Mouse (Mus musculus) lung, embryonic 16.5 days (tissue): ENCODE data around the gene Fgfr2. TPM values are rescaled to one million over a fixed set of nuclear protein-coding genes. Genes with fewer than 3 reads are reported as not detected.

Experiments
- ATAC-seq: fragments of 200-750 bp; cut with Nextera tagmentation; 2 replicates; pipeline ENCODE4 v1.8.0; 2017; ENCODE audit warnings: low read depth, mild to moderate bottlenecking, moderate library complexity
- H3K27ac ChIP-seq: fragments of 300-500 bp; sonication (generic); 2 replicates; pipeline ENCODE4 v1.5.1; 2014; ENCODE audit warnings: mild to moderate bottlenecking, control low read depth, low read length
- H3K27me3 ChIP-seq: fragments of 300-500 bp; sonication (generic); 2 replicates; pipeline ENCODE4 v1.6.1; 2014; ENCODE audit warnings: low read depth, low read length, mixed read lengths; ENCODE audit not compliant: control insufficient read depth, insufficient read depth
- H3K36me3 ChIP-seq: fragments of 300-500 bp; sonication (generic); 2 replicates; pipeline ENCODE4 v1.6.1; 2014; ENCODE audit warnings: low read length; ENCODE audit not compliant: control insufficient read depth, insufficient read depth
- H3K4me1 ChIP-seq: fragments of 300-500 bp; sonication (generic); replicated peaks from 2 replicates; pipeline ENCODE4 v1.6.1; 2014; ENCODE audit warnings: low read length, mixed read lengths; ENCODE audit not compliant: control insufficient read depth, insufficient read depth
- H3K4me2 ChIP-seq: fragments of 300-500 bp; sonication (generic); 2 replicates; pipeline ENCODE4 v1.6.1; 2014; ENCODE audit warnings: low read depth, low read length, control low read depth
- H3K4me3 ChIP-seq: fragments of 300-500 bp; sonication (generic); 2 replicates; pipeline ENCODE4 v1.5.1; 2014; ENCODE audit warnings: mild to moderate bottlenecking, low read length, control low read depth
- H3K9ac ChIP-seq: fragments of 300-500 bp; sonication (generic); 2 replicates; pipeline ENCODE4 v1.6.1; 2014; ENCODE audit warnings: low read length, control low read depth
- H3K9me3 ChIP-seq: fragments of 300-500 bp; sonication (generic); 2 replicates; pipeline ENCODE4 v1.6.1; 2016; ENCODE audit warnings: low read length; ENCODE audit not compliant: control insufficient read depth
- WGBS: fragments of 180-500 bp; shearing (Covaris S2); extraction: QIAGEN DNeasy Blood & Tissue Kit; methylation state at CpG from one replicate; pipeline ENCODE4 v1.1.7; 2014; 5-methylcytosine and 5-hydroxymethylcytosine counted together
- polyA plus RNA-seq: library from polyadenylated mRNA; unstranded; fragments of >200 nt; fragmentation: Nextera tagmentation; extraction: Ambion mirVana; gene quantifications from 2 replicates; pipeline ENCODE4 v1.2.1, GENCODE M21; 2015

Gene Fgfr2
- polyA plus RNA-seq, 1 experiment from 2014 or later = 175 TPM

DNA sequence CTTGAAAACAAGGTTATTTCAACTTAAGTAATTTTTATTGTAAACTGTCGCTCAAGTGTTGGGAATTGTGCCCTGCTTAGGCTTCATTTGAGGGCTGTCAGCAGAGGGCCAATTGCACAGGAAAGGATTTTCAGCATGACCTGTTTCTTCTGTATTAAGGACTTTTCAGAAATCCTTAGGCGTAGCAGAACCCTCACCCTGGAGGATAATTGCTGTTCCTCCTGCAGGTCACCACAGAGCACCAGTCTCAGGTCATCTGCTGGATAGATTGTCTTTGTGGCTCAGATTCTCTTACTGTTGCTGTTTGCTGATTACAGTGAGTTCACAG is 2227.6 kb downstream of the Fgfr2 start:
- no peaks in the 10 kb centered on the region for H3K4me1 ChIP-seq
- 90% methylated on average over 2 of the region's 2 CpGs for WGBS
- no peak overlapping the region for H3K9ac ChIP-seq
- H3K36me3 ChIP-seq = peaks cover 11% of the 10 kb centered on the region
- ATAC-seq = no peak
- H3K27ac ChIP-seq = no peak overlapping the region
- no peaks in the 10 kb centered on the region for H3K27me3 ChIP-seq
- no peak overlapping the region for H3K4me3 ChIP-seq
- H3K9me3 ChIP-seq = no peaks in the 10 kb centered on the region
- no peak overlapping the region for H3K4me2 ChIP-seq

- no peak overlapping the region for H3K4me2 ChIP-seq
- WGBS = 80% methylated on average over 9 of the region's 9 CpGs
- no peak for ATAC-seq
- no peak overlapping the region for H3K4me3 ChIP-seq
- no peak overlapping the region for H3K9ac ChIP-seq
- no peak overlapping the region for H3K27ac ChIP-seq
- peaks cover 10% of the 10 kb centered on the region; the same call in 1 of the 2 replicates for H3K36me3 ChIP-seq
- no peaks in the 10 kb centered on the region for H3K27me3 ChIP-seq
- H3K4me1 ChIP-seq = no peaks in the 10 kb centered on the region
- H3K9me3 ChIP-seq = no peaks in the 10 kb centered on the region
Observed at GRCm38 (mm10) chr7:130894931-130895617, 2228.1 kb downstream of the Fgfr2 start.

GRCm38 (mm10) chr7:130892973-130893372 is 2230.2 kb downstream of the Fgfr2 start:
- Histone ChIP-seq H3K27me3 (no peaks in the 10 kb centered on the region), H3K36me3 (peaks cover 7% of the 10 kb centered on the region; the same call in 1 of the 2 replicates), H3K4me3 (no peak overlapping the region), H3K9ac (no peak overlapping the region), H3K27ac (no peak overlapping the region), H3K4me1 (no peaks in the 10 kb centered on the region), H3K4me2 (no peak overlapping the region), H3K9me3 (no peaks in the 10 kb centered on the region)
- WGBS = 70% methylated on average over 6 of the region's 6 CpGs
- ATAC-seq = no peak

DNA sequence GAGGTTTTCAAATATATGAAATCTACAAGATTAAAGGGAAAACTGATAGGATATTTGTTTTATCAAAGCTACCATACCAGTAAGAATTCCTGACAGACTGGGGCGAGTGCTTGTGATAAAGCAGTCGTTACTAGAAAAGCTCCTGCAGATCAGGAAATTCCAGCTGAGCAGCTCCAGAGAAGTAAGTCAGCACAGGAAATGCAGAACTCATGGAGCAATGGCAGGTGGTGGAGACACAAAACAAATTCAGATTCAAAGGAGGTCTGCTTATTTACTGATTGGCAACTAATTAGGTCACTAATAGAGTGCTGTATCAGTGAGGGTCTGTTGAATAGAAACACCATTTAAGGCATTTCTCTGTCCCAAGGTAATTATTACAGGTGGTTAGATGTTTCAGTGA is 2232.3 kb downstream of the Fgfr2 start:
- Histone ChIP-seq H3K27ac (no peak overlapping the region), H3K9ac (no peak overlapping the region), H3K36me3 (peaks cover 4% of the 10 kb centered on the region; the same call in 1 of the 2 replicates), H3K9me3 (no peaks in the 10 kb centered on the region), H3K27me3 (no peaks in the 10 kb centered on the region), H3K4me3 (no peak overlapping the region), H3K4me1 (no peaks in the 10 kb centered on the region), H3K4me2 (no peak overlapping the region)
- WGBS = 19% methylated on average over 2 of the region's 2 CpGs
- ATAC-seq = no peak

DNA sequence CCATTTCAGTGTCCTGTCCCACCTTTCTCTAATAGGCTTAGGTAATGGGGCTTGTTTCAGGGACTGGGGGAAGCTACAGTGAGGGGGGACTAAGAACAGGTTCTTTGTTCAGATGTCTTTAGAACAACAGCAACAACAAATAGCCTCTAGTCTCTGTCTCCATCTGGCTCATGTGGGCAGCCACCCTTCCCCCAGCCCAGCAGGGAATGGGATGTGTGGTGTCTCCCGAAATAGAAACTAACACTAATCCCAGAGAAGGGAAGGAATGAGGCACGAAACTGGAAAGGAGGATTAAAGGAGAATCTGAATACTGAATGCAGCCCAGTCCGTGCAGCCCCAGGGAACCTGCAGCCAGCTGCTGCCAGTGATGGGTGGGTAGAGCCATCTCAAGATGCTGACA is 2235.2 kb downstream of the Fgfr2 start:
- Histone ChIP-seq H3K4me3 (no peak overlapping the region), H3K9ac (no peak overlapping the region), H3K9me3 (no peaks in the 10 kb centered on the region), H3K4me2 (no peak overlapping the region), H3K27ac (no peak overlapping the region), H3K4me1 (no peaks in the 10 kb centered on the region), H3K27me3 (no peaks in the 10 kb centered on the region), H3K36me3 (peaks cover 12% of the 10 kb centered on the region)
- 45% methylated on average over 3 of the region's 3 CpGs for WGBS
- ATAC-seq = no peak

DNA sequence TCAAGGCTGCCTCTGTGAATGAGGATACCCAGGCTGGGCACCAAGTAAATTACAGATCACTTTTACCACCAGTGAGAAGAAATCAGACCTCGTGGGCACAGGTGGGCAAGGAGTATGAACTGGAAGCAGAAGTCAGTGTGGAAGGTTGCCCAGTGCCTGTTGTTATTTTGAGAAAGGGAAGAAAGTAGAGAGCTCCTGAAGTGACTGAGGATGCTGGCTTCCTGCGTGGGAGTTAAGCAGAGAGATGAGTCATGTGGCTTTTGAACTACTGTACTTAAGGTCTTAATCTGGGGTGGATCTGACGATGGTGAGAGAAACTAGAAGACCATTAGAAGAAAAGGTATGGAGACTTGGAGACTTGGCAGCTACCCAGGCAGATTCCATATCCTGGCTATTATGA is 2236.9 kb downstream of the Fgfr2 start:
- Histone ChIP-seq H3K9me3 (no peaks in the 10 kb centered on the region), H3K4me2 (no peak overlapping the region), H3K27me3 (no peaks in the 10 kb centered on the region), H3K4me3 (no peak overlapping the region), H3K27ac (no peak overlapping the region), H3K36me3 (peaks cover 11% of the 10 kb centered on the region), H3K9ac (no peak overlapping the region), H3K4me1 (no peaks in the 10 kb centered on the region)
- WGBS = 64% methylated on average over 3 of the region's 3 CpGs
- no peak for ATAC-seq

- Histone ChIP-seq H3K27ac (no peak overlapping the region), H3K4me3 (no peak overlapping the region), H3K27me3 (no peaks in the 10 kb centered on the region), H3K4me2 (no peak overlapping the region), H3K9ac (no peak overlapping the region), H3K36me3 (peaks cover 11% of the 10 kb centered on the region), H3K9me3 (no peaks in the 10 kb centered on the region), H3K4me1 (no peaks in the 10 kb centered on the region)
- 98% methylated on average over 2 of the region's 2 CpGs for WGBS
- ATAC-seq = no peak
Observed at GRCm38 (mm10) chr7:130884161-130884560, 2239.0 kb downstream of the Fgfr2 start.

GRCm38 (mm10) chr7:130867256-130867655 is 2255.9 kb downstream of the Fgfr2 start:
- no peak for ATAC-seq
- peak overlapping the region; percentile 19; the same call in 1 of the 2 replicates for H3K4me2 ChIP-seq
- no peaks in the 10 kb centered on the region for H3K9me3 ChIP-seq
- H3K4me1 ChIP-seq = peaks cover 17% of the 10 kb centered on the region
- H3K27me3 ChIP-seq = no peaks in the 10 kb centered on the region
- no peak overlapping the region for H3K27ac ChIP-seq
- H3K4me3 ChIP-seq = peak overlapping the region; percentile 12
- H3K36me3 ChIP-seq = no peaks in the 10 kb centered on the region
- H3K9ac ChIP-seq = no peak overlapping the region
- 47% methylated on average over 3 of the region's 3 CpGs for WGBS

GRCm38 (mm10) chr7:130866640-130867039 is 2256.5 kb downstream of the Fgfr2 start:
- H3K4me2 ChIP-seq = peak overlapping the region; percentile 76
- H3K9ac ChIP-seq = peak overlapping the region; percentile 90
- no peaks in the 10 kb centered on the region for H3K36me3 ChIP-seq
- peaks cover 17% of the 10 kb centered on the region for H3K4me1 ChIP-seq
- 3% methylated on average over 13 of the region's 13 CpGs for WGBS
- no peak for ATAC-seq
- H3K9me3 ChIP-seq = no peaks in the 10 kb centered on the region
- no peaks in the 10 kb centered on the region for H3K27me3 ChIP-seq
- peak overlapping the region; percentile 80 for H3K27ac ChIP-seq
- peak overlapping the region; percentile 89 for H3K4me3 ChIP-seq
